Mouse (Mus musculus): ENCODE measurements around the gene Ms4a18. TPM values are rescaled to one million over a fixed set of nuclear protein-coding genes. Genes with fewer than 3 reads are reported as not detected.

Gene Ms4a18
- polyA plus RNA-seq, 1 experiment from 2014 or later, result not detected

- Histone ChIP-seq H3K4me1 (replicated peaks; ENCODE audit: insufficient read depth, low read length) (no peaks in the 10 kb centered on the region), H3K4me2 (ENCODE audit: low read length) (no peak overlapping the region), H3K9me3 (replicated peaks; ENCODE audit: low read length) (no peaks in the 10 kb centered on the region), H3K9ac (ENCODE audit: low read depth, low read length) (no peak overlapping the region), H3K27me3 (ENCODE audit: insufficient read depth, low read length) (no peaks in the 10 kb centered on the region), H3K27ac (no peak overlapping the region), H3K4me3 (replicated peaks; ENCODE audit: low read depth, low read length) (no peak overlapping the region), H3K36me3 (ENCODE audit: insufficient read depth, low read length) (no peaks in the 10 kb centered on the region)
- TF ChIP-seq CTCF (IDR thresholded peaks at IDR 0.05; ENCODE audit: low read depth), result no peak
- ATAC-seq (replicated peaks; ENCODE audit: low FRiP score, low read depth) (no peak), DNase-seq (ENCODE audit: low spot score) (no peak)
- 87% methylated on average over 1 of the region's 1 CpGs for WGBS
Observed at GRCm38 (mm10) chr19:10988563-10988962, 29.3 kb downstream of the Ms4a18 start.

GRCm38 (mm10) chr19:10985889-10986288 is 31.9 kb downstream of the Ms4a18 start:
- no peak overlapping the region for H3K9ac ChIP-seq (ENCODE audit: low read depth, low read length)
- H3K4me2 ChIP-seq (ENCODE audit: low read length), result no peak overlapping the region
- no peak overlapping the region for H3K27ac ChIP-seq
- no peak for TF ChIP-seq CTCF (IDR thresholded peaks at IDR 0.05; ENCODE audit: low read depth)
- H3K9me3 ChIP-seq (replicated peaks; ENCODE audit: low read length), result no peaks in the 10 kb centered on the region
- H3K36me3 ChIP-seq (ENCODE audit: insufficient read depth, low read length), result no peaks in the 10 kb centered on the region
- H3K4me3 ChIP-seq (replicated peaks; ENCODE audit: low read depth, low read length), result no peak overlapping the region
- no peaks in the 10 kb centered on the region for H3K4me1 ChIP-seq (replicated peaks; ENCODE audit: insufficient read depth, low read length)
- ATAC-seq (replicated peaks; ENCODE audit: low FRiP score, low read depth) (no peak), DNase-seq (ENCODE audit: low spot score) (no peak)
- H3K27me3 ChIP-seq (ENCODE audit: insufficient read depth, low read length), result no peaks in the 10 kb centered on the region
- 91% methylated on average over 4 of the region's 4 CpGs for WGBS

- H3K4me2 ChIP-seq (ENCODE audit: low read length), result no peak overlapping the region
- H3K27ac ChIP-seq, result no peak overlapping the region
- DNase-seq (ENCODE audit: low spot score) (no peak), ATAC-seq (replicated peaks; ENCODE audit: low FRiP score, low read depth) (no peak)
- WGBS, result 80% methylated on average over 13 of the region's 13 CpGs
- no peaks in the 10 kb centered on the region for H3K27me3 ChIP-seq (ENCODE audit: insufficient read depth, low read length)
- H3K4me1 ChIP-seq (replicated peaks; ENCODE audit: insufficient read depth, low read length), result no peaks in the 10 kb centered on the region
- no peaks in the 10 kb centered on the region for H3K36me3 ChIP-seq (ENCODE audit: insufficient read depth, low read length)
- no peaks in the 10 kb centered on the region for H3K9me3 ChIP-seq (replicated peaks; ENCODE audit: low read length)
- no peak overlapping the region for H3K9ac ChIP-seq (ENCODE audit: low read depth, low read length)
- no peak overlapping the region for H3K4me3 ChIP-seq (replicated peaks; ENCODE audit: low read depth, low read length)
- TF ChIP-seq CTCF (IDR thresholded peaks at IDR 0.05; ENCODE audit: low read depth), result no peak
Observed at GRCm38 (mm10) chr19:10984551-10984950, 33.3 kb downstream of the Ms4a18 start.

GRCm38 (mm10) chr19:10983146-10983545 is 34.7 kb downstream of the Ms4a18 start:
- TF ChIP-seq CTCF (IDR thresholded peaks at IDR 0.05; ENCODE audit: low read depth), result peak; percentile 73
- DNase-seq (ENCODE audit: low spot score), result peak; percentile 39
- H3K4me3 ChIP-seq (replicated peaks; ENCODE audit: low read depth, low read length), result no peak overlapping the region
- no peaks in the 10 kb centered on the region for H3K4me1 ChIP-seq (replicated peaks; ENCODE audit: insufficient read depth, low read length)
- no peaks in the 10 kb centered on the region for H3K9me3 ChIP-seq (replicated peaks; ENCODE audit: low read length)
- peak overlapping the region; percentile 36 for H3K4me2 ChIP-seq (ENCODE audit: low read length)
- ATAC-seq (replicated peaks; ENCODE audit: low FRiP score, low read depth), result no peak
- WGBS, result 19% methylated on average over 14 of the region's 14 CpGs
- no peaks in the 10 kb centered on the region for H3K36me3 ChIP-seq (ENCODE audit: insufficient read depth, low read length)
- no peaks in the 10 kb centered on the region for H3K27me3 ChIP-seq (ENCODE audit: insufficient read depth, low read length)
- H3K9ac ChIP-seq (ENCODE audit: low read depth, low read length), result no peak overlapping the region
- H3K27ac ChIP-seq, result no peak overlapping the region

GRCm38 (mm10) chr19:10980210-10980609 is 37.6 kb downstream of the Ms4a18 start:
- ATAC-seq (replicated peaks; ENCODE audit: low FRiP score, low read depth) (no peak), DNase-seq (ENCODE audit: low spot score) (no peak)
- no peak overlapping the region for H3K4me3 ChIP-seq (replicated peaks; ENCODE audit: low read depth, low read length)

GRCm38 (mm10) chr19:10979184-10980168 is 38.4 kb downstream of the Ms4a18 start:
- H3K4me1 ChIP-seq (replicated peaks; ENCODE audit: insufficient read depth, low read length), result no peaks in the 10 kb centered on the region
- ATAC-seq (replicated peaks; ENCODE audit: low FRiP score, low read depth), result peak; percentile 31; the same call in 1 of the 2 replicates
- DNase-seq (ENCODE audit: low spot score), result peak; percentile 82
- peak; percentile 82 for TF ChIP-seq CTCF (IDR thresholded peaks at IDR 0.05; ENCODE audit: low read depth)
- no peak overlapping the region for H3K9ac ChIP-seq (ENCODE audit: low read depth, low read length)
- 13% methylated on average over 18 of the region's 18 CpGs for WGBS
- no peaks in the 10 kb centered on the region for H3K9me3 ChIP-seq (replicated peaks; ENCODE audit: low read length)
- peak overlapping the region; percentile 37 for H3K4me2 ChIP-seq (ENCODE audit: low read length)
- H3K27me3 ChIP-seq (ENCODE audit: insufficient read depth, low read length), result no peaks in the 10 kb centered on the region
- H3K36me3 ChIP-seq (ENCODE audit: insufficient read depth, low read length), result no peaks in the 10 kb centered on the region
- H3K27ac ChIP-seq, result no peak overlapping the region
- H3K4me3 ChIP-seq (replicated peaks; ENCODE audit: low read depth, low read length), result no peak overlapping the region

More at GRCm38 (mm10) chr19:10980210-10980609, 37.6 kb downstream of the Ms4a18 start:
- Histone ChIP-seq H3K27ac (no peak overlapping the region), H3K9ac (ENCODE audit: low read depth, low read length) (no peak overlapping the region), H3K4me1 (replicated peaks; ENCODE audit: insufficient read depth, low read length) (no peaks in the 10 kb centered on the region), H3K9me3 (replicated peaks; ENCODE audit: low read length) (no peaks in the 10 kb centered on the region), H3K36me3 (ENCODE audit: insufficient read depth, low read length) (no peaks in the 10 kb centered on the region), H3K27me3 (ENCODE audit: insufficient read depth, low read length) (no peaks in the 10 kb centered on the region), H3K4me2 (ENCODE audit: low read length) (no peak overlapping the region)
- TF ChIP-seq CTCF (IDR thresholded peaks at IDR 0.05; ENCODE audit: low read depth), result no peak
- WGBS, result 88% methylated on average over 5 of the region's 5 CpGs
